Mouse (Mus musculus): Measurements from ENCODE around the gene 1700037H04Rik.

The 1700037H04Rik gene

DNA sequence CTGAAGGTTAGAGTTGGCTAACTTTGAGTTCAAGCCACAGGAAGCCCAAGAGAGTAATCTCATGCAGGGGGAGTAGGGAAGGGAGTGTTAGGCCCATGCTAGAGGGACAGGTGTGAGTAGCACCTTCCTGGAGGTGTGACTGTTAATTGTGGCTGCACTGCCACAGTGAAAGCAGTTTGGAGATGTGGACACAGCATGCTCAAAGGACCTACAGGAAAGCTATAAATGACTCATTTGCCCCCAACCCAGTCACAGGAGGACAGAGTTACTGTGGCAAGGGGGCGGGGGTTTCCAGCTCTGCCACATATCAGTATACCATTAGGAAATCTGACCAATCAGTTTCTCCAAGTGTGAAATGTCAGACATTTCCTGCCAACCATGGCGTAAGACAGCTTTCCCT lies 14.3 kb downstream of the 1700037H04Rik start:
- DNase-seq: no peak

DNA sequence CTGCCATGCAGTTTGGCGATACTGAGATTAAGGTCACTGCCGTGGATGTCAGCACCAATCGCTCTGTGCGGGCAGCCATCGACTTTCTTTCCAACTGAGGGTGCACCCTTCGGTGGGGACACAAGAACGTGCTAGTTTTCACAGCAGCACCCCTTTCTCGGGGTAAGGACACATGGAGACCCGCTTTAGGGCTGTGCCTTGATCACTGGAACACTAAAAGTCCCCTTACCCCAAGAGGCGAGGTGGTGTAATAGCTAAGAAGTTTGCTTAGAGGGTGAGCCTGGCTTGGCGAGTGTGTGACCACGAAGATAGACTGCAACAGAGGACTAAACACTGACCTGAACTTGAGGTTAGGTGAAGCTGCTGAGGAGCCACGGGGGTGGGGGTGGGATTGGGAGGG lies 14.8 kb downstream of the 1700037H04Rik start:
- no peak for DNase-seq

DNA sequence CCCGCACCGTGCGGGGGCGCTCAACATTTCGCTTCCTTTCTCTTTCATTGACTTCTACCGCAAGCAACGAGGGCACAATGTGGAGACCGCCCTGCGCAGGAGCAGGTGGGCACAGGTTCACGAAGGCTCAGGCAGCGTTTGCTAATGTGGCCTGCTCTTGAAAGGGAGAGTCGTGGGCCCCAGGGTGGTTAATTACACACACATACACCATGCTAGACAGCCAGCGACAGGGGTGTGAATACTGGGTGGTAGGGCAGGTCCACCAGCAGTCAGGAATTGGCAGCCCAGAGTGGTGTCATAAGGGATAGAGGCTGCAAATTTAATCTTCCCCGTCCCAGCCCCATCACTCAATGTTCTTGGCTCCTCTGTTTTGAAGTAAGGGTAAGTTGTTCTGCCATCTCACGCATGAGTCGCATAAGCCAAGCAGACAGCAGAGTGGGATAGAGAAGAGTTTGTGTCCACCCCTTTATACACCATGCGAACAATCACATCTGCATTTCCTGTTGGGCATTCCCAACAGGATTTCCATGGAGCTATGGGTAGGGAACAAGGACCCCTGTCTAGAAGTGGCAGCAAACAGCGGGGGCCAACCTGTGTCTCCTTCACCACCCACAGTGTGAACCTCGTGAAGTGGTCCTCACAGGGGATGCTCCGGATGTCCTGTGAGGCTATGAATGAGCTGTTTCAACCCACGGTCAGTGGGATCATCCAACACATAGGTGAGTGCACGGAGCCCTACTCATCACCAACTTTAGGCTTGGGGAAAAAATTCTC lies 16.7 kb downstream of the 1700037H04Rik start:
- no peak for DNase-seq

DNA sequence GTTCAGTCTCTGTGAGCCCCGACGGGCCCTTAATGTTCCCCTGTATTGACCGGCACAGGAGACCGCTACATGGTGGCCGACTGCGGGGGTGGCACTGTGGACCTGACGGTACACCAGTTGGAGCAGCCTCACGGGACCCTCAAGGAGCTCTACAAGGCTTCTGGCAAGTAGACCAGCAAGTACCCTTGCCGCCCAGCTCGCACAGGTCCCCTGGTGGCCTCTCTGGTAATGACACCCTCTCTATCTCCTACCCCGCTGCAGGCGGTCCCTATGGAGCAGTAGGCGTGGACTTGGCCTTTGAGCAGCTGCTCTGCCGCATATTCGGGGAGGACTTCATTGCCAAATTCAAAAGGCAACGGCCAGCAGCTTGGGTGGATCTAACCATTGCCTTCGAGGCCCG lies 17.3 kb downstream of the 1700037H04Rik start:
- DNase-seq: no peak

DNA sequence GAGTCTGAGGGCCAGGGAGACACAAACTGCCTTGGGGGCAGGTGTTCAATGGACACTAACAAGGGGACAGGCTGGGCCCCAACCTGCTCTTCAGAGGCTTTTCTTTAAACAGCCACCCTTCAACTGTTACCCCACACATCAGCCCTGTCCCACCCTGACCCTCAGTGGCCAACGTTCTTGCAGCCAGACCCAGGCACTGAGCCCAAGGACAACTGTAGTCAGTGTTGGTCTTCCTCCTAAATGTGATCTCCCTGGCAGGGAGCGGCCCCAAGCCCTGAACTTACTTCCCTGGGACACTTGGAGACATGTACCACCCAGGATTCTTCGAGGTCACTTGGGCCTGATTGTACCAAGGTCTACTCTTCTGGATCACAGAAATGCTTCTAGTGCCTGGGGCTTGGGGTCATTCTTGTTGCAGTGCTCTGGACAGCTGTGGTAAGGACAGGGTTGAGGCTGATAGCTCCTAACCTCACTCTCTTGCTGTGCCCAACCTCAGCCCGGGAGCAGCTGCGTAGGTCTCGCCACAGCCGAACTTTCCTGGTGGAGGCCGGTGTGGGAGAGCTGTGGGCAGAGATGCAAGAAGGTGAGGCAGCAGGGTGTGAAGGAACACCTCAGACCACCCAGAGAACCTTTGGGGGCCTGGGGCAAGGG lies 18.4 kb downstream of the 1700037H04Rik start:
- no peak for DNase-seq

DNA sequence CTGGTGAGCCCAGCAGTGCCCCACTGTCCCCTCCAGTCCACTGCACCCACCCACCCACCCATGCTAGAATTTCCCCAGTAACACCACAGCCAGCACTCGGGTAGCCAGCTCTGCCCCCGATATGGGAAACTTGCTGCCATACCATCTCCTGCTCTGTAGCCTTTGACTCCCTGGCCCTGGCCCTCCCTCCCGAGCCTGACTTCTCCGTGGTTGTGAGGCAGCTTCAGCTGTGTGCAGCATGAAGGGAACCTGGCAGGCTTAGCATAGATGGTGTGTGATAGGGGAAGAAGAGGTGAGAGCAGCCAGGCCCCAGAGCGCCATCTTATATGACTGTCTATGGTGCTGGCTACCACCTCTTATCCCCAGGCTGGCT lies 19.4 kb downstream of the 1700037H04Rik start:
- no peak for DNase-seq

DNA sequence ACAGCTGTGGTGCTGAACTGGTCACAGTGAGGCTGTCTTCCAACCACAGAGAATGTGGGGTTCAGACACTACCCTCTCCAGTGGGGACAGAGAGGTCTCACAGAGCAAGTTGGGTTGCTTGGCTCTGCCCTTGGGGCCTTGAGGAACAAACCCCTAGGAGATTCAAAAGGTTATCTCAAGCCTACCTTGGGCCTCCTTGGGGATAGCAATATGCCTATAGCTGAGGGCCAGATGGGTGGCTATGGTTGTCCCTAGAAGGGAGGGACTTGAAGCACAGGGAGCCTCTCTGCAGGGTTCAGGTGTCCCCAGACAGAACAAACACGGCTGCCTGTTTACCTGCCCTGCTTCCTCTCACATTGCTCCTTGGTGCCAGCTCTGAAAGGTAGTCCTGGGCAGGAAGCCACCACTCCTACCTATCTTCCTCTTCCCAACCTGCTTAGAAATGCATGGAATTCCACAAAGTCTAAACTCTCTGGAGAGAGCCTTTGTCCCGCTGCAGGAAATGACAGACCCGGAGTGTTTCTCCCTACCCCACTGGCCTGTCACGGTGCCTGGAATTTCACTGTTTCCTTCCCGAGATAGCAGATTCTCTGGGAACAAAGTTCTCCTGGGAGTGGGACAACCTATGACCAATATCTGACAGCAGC lies 19.9 kb downstream of the 1700037H04Rik start:
- DNase-seq: no peak

DNA sequence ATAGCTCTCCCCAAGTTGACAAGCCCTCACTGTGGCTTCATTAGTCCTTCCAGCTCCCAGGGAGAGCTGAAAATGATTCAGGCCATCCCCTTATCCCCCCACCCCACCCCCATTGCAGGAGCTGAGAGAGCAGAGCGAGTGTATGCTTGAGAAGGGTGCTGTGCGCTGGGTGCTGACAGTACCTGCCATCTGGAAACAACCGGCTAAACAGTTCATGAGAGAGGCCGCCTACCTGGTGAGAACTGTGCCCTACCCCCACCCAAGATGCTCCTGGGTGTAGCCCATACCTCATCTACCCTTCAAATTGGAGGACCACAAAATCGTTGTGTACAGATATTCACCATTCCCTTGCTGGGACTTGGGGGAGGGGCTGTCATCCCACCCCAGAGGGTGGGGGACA lies 20.6 kb downstream of the 1700037H04Rik start:
- DNase-seq: no peak

DNA sequence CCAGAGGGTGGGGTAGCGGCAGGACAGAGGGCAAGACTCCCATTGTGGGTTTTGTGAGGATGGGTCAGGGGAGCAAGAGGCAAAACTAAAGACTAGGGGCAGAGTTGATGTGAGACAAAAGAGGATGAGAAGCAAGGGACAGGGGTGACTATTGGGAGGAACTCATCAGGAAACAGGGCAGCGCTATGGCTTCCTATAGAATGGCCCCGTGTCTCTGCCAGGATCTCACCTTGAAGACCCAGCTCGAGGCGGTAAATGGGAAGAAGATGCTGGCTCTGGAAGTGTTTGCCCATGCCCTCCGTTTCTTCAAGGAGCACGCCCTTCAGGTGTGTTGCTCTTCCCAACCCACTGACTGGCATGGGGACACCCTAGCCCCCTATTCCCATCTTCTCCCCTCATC lies 21.1 kb downstream of the 1700037H04Rik start:
- no peak for DNase-seq

DNA sequence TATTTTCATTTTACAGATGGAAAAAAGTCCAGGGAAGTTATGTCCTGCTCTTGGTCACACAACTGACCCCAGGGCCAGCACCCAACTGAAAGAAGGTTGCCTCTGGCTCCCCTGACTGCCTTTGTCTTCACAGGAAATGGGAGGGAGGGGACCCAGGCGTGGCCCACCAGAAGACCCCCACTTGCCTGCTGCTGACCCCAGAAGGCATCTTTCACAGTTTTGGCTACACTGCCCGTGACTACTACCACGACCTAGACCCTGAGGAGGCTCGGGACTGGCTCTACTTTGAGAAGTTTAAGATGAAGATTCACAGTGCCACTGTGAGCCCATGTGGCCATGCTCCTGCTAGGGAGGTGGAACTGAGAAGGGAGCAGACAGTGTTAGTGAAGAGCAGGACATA lies 21.6 kb downstream of the 1700037H04Rik start:
- no peak for DNase-seq

DNA sequence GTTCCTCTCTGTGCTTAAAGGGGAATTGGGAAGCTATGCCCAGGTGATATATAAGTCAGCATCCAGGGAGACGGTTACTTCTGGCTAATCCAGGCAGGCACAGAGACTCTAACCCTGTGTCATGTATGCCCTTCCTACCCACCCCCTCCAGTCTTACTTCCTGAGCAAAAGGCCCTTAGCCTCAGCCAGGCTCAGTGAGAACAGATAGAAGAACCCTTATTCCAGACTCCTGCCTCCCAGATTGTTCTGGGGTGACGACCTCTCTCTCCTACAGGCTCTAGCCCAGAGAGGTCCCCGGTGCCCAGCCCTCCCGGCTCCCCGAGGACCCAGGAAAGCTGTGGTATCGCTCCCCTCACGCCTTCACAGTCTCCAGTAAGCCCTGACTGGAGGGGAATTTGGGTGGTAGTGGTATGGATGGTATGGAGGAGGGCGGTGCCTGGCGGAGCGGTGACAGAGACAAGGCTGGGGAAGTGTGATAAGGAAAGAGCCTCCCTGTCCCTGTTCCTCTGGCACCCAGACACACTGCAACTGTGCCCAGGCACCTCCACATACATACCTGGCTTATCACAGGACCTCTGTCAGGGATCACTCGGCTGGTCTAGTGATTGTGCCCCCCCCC lies 24.3 kb downstream of the 1700037H04Rik start:
- no peak for DNase-seq

DNA sequence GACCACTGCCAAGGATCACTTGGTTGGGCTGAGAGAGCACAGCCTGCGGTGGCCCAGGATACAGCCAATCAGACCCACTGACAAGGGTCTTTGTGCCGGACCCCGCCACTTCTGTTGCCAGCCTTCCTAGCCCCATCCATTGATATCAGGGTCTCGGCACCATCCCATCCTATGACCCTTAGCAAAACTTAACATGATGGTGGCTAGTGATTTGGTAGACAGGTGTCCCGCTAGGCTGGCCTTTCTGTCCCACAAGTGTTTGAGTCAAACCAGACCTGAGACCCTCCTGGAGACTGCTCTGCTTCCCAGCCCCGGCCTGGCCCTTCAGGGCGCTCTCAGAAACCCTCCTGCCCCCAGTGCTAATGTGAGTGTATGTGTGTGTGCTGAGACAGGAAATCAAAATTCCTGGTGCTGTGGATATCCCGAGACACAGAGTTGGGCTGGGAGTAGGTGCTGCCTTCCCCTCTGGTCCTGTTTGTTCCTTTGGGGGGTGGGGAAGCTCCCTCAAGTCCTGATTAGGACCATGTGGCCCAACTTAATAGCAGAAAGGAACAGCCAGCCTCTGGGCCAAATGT lies 25.0 kb downstream of the 1700037H04Rik start:
- no peak for DNase-seq

DNA sequence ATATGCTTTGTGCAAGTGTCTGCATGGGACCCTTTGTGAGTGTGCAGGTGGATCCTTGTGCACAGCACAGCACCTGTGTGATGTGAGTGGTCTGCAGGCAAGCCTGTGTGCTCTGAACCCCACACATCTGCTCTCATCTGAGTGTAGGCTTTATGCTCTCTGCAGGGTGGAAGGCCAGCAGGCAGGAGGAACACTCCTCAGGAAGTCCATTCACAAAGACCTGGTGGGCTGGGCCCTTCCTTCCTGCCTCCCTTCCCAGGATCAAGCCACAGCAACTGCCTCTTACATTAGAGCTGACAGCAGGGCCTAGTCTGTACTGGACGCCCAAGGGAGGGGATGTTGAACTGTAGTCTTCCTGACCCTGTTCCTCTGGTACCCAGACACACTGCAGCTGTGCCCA lies 25.5 kb downstream of the 1700037H04Rik start:
- no peak for DNase-seq

DNA sequence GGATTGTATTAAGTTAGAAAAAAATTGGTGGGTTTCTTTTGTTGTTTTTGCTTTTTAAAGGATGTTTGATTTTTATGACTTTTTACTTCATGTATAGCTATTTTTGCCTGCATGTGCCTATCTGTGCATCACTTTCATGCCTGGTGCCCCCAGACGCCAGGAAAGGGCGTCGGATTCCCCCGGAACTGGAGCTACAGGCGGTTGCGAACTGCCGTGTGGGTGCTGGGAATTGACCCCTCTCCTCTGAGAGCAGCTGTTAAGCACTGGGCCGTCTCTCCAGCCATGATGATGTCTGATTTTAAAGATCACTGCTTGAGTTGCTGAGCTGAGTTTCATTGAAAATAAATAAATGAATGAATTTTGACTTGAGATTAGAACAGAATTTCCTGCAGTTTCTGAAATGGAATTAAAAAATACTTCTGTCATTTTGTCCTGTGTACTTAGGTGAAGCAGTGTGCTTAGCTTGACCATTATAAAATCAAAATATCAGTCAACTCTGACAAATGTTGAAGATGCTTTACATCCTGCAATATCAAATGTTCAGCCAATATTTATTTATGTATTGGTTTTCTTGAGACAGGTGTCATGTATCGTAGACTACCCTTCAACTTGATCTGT lies 26.8 kb downstream of the 1700037H04Rik start, which contains the start of gene Gm11037:
TSS of gene Gm11037 (plus strand) at position 568 of the 618 bp plus-strand sequence.
- no peak for DNase-seq

DNA sequence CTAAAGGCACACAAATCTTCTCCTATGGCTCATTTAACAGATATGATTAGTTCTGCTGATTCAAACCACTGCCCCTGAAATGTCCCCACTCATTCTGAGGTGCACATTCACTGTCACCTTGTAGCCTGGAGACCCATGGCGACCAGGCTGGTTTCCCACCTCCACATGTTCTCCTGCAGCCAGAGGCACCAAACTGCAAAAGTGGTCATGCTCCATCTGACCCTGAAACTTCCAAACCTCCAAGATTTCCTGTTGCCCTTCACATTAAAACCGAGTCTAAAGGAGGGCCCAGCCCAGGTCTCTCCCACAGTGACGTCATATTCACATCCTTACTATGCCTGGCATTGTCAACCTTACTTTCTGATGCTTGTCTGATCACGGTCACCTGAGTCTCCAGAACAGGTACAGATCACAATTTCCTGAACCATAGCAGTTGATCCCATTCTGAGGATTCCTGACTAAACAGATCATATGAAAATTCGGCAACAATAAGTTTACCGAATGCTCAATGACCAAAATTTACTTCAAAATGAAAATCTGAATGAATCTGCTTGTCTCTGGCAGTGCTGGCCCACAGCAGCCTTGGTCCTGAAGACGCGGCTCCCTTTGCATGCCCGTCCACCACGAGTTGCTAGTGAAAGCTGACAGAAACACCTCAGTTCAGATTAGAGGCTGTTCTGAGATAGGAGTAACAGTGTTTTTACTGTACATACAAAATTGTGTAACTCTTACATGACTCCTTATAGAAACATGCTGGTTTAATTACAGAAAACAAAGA lies 27.6 kb downstream of the 1700037H04Rik start:
- DNase-seq: no peak

DNA sequence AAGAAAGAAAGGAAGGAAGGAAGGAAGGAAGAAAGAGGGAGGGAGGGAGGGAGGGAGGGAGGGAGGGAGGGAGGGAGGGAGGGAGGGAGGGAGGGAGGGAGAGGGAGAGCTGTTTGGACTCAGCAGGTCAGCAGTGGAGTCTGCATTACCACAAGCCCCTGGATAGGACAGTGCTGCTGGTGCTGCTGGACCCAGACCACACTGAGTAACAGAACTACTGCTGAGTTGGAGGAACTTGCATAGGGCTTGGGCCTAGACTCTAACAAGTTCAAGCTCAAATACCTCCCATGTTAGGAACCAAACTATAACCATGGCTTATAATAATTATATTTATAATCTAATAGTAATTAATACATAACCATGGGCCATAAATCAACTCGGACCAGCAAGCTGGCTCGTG lies 29.0 kb downstream of the 1700037H04Rik start:
- DNase-seq: no peak

DNA sequence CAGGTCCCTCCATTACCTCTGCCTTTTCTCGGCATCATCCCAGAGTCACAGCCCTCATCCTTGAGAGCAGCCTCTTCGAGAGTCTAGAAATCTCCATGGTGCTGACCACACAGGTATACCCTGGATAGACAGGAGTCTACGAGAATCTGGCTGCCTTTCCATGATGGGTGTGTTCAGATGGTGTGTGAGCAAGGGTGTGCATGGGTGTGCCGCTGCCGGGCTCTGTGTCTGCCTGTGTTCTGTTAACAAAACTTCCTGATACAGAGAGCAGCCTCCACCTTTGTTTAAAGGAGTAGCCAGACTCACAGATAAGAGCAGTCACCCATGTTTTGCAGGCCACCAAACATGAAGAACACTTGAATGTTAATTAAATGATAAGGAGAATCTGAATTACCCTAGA lies 30.0 kb downstream of the 1700037H04Rik start:
- no peak for DNase-seq

DNA sequence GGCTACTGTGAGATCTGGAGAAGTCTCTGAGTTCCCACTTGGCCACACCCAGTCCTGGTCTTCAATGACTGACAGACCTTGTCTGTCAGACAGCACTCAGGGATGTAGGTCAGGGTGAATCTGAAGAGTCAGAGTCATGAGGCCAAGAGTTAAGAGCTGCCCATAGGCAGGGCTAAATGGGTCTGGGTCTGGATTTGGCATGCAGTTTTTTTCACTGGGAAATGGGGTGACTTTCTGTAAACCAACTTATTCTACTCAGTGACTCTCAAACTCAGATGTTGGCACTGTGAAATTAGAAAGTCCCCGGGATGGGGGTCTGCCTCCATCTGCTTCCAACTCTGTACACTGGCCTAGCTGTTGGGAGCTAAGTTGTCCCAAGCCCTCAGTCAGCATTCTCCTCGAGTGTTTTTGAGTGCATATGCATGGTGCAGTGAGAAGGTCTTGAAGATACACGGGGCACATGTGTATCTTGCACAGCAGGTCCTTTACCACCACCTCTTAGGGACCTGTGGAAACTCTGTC lies 31.2 kb downstream of the 1700037H04Rik start:
- DNase-seq: no peak

DNA sequence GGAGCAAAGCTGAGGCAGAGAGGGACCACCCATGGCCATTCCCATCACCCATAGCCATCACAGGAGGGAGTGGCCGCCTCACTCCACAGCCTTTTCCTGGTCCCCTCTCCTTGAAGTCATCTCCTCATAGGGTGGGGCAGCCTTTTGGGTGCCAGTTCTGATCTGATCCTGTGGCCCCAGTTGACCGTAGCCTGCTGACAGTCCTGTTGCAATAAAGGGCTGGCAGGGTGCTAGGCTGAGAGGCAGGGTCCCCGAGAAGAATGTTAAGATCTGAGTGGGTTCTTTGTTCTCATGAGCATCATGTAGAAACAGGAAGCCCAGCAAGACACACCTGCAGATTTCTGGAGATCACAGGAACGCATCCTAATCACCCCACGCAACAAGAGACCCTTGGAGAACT lies 31.7 kb downstream of the 1700037H04Rik start:
- DNase-seq: no peak

DNA sequence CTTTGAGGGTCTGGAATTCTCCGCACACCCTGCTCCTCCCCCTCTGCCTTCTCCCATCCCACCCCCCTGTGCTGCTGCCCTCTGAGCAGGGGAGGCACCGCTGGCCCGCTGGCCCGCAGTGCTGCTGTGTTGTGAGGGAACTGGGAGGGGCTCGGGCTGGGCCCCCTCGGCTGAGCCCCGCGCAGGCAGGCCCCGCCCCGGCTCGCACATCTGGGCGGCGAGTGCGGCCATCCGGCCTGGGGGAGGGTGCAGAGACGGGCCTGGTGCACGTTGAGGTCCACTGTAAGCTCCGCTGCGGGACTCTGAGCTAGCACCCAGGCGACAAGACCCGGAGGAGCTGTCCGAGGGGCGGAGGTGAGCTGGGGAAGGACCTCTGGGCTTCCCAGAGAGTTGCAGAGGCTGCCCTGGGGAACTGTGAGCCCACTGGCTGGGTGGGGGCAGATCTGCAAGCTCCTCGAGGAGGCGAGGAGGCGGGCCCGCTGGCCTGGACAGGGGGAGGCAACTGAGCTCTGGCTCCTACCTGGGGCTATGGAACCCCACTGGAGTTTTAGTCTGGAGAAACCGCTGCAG lies 32.6 kb downstream of the 1700037H04Rik start, which contains the start of gene Hspa12b:
TSS of gene Hspa12b (plus strand) at position 120 of the 570 bp plus-strand sequence.
- no peak for DNase-seq

All from cerebellum, adult 11-12 months (tissue).